Mouse (Mus musculus) kidney, adult 2 months (tissue): ENCODE measurements at regions not wholly inside any gene's neighbourhood (a gene's known extent, or its start where the extent isn't known, plus 50 kb on each side); places are given as distances from the start of the nearest gene placed in this dataset.

Source experiments
- DNase-seq: peaks from one replicate; pipeline ENCODE4 v3.0.0; 2021
- H3K27ac ChIP-seq: fragments of 200-500 bp; 2 replicates; pipeline ENCODE4 v1.5.1; 2012; ENCODE audit warnings: low read depth, low read length, control low read depth, inconsistent platforms; ENCODE audit not compliant: insufficient read depth
- H3K27me3 ChIP-seq: fragments of 200-500 bp; replicated peaks from 2 replicates; pipeline ENCODE4 v1.6.1; 2012; ENCODE audit warnings: mild to moderate bottlenecking, moderate library complexity, low read length, inconsistent platforms; ENCODE audit not compliant: control insufficient read depth, insufficient read depth
- H3K36me3 ChIP-seq: fragments of 200-500 bp; 2 replicates; pipeline ENCODE4 v1.6.1; 2012; ENCODE audit warnings: mild to moderate bottlenecking, moderate library complexity, low read length, inconsistent platforms; ENCODE audit not compliant: control insufficient read depth, insufficient read depth
- H3K4me1 ChIP-seq: fragments of 200-500 bp; 2 replicates; pipeline ENCODE4 v1.6.1; 2011; ENCODE audit warnings: low read length; ENCODE audit not compliant: control insufficient read depth, insufficient read depth
- H3K4me3 ChIP-seq: fragments of 200-500 bp; 2 replicates; pipeline ENCODE4 v1.5.1; 2011; ENCODE audit warnings: mild to moderate bottlenecking, low read depth, low read length, control low read depth; ENCODE audit not compliant: insufficient read depth
- CTCF ChIP-seq: fragments of 200-500 bp; conservative IDR thresholded peaks from 2 replicates; pipeline ENCODE4 v1.5.1; 2011; ENCODE audit warnings: low read depth, mild to moderate bottlenecking, control low read depth, low read length, moderate library complexity, mixed read lengths; ENCODE audit not compliant: insufficient read depth, insufficient read length
- POLR2A ChIP-seq: fragments of 200-500 bp; IDR thresholded peaks from one replicate; pipeline ENCODE4 v1.6.1; 2011; ENCODE audit warnings: low read depth, low read length, control low read depth
- WGBS: fragments of 180-500 bp; shearing (Covaris S2); methylation state at CpG from one replicate; pipeline ENCODE4 v1.1.7; 2018; 5-methylcytosine and 5-hydroxymethylcytosine counted together

- 78% methylated on average over 13 of the region's 13 CpGs for WGBS
- no peaks in the 10 kb centered on the region; the same call in 1 of the 2 replicates for H3K27me3 ChIP-seq
- DNase-seq: no peak
Measured at GRCm38 (mm10) chr11:56290651-56291578, 250.1 kb upstream of the Nmur2 start.

DNA sequence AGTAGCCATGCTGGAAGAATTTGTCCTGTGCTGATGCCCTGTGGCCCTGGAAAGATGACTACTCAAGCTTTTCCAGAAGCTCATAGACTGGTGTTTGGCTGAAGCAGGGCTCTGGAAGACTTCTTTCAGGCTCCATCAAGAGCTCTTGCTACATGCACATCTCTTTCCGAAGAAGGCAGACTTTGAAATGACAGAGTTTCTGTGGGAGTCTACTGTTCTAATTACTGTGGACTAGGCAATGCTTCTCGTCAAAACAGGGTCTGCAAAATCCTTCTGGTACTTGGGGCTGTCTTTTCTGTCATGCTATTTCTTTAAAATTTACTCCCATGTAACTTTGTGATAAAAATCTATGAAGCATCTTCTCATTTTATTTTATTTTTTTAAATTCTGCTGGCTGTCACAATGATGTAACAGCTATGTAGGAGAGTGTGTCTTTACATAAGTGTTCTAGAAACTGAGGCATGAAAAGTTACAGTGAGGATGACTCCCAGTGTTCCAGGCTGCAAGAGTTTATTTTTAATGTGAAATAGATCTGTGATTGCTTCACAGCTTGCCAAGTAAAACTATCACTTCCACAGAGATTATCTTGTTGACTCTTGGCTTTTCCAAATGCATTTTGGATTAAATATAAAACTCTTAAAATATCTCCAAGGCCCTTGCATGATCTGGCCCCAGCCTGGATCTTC is 244.9 kb upstream of the Nmur2 start:
- Histone ChIP-seq H3K27ac (no peak overlapping the region), H3K36me3 (no peaks in the 10 kb centered on the region), H3K27me3 (no peaks in the 10 kb centered on the region), H3K4me1 (no peaks in the 10 kb centered on the region), H3K4me3 (no peak overlapping the region)
- DNase-seq: no peak
- 53% methylated on average over 2 of the region's 2 CpGs for WGBS
- TF ChIP-seq CTCF: no peak

More at GRCm38 (mm10) chr11:56290651-56291578, 250.1 kb upstream of the Nmur2 start:
- no peak overlapping the region for H3K27ac ChIP-seq
- no peak overlapping the region for H3K4me3 ChIP-seq
- TF ChIP-seq POLR2A: no peak
- TF ChIP-seq CTCF: no peak
- H3K4me1 ChIP-seq: no peaks in the 10 kb centered on the region
- no peaks in the 10 kb centered on the region for H3K36me3 ChIP-seq

GRCm38 (mm10) chr11:56281201-56281600 is 240.4 kb upstream of the Nmur2 start:
- Histone ChIP-seq H3K27ac (no peak overlapping the region), H3K36me3 (no peaks in the 10 kb centered on the region), H3K27me3 (no peaks in the 10 kb centered on the region), H3K4me1 (no peaks in the 10 kb centered on the region), H3K4me3 (no peak overlapping the region)
- no peak for TF ChIP-seq POLR2A
- TF ChIP-seq CTCF: no peak
- no peak for DNase-seq
- WGBS: 61% methylated on average over 4 of the region's 4 CpGs

DNA sequence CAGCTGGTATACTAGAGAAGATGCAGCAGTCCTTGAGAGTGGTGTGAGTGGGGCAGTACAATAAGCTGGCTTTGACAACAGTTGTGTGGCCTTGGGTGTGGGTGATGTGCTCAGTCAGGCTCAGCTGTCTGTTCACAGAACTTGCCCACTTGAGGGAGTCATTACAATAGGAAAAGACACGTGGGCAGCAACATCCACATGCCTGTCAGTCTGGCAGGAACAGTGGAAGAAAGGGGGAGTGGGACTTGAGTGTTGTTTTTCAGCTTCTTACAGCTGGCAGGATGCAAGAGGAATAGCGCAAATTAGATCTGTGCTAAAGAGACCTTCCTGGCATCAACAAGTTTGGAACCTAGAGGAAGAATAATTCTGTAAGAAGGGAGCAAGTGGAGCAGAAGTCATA is 239.4 kb upstream of the Nmur2 start:
- H3K27me3 ChIP-seq: no peaks in the 10 kb centered on the region
- H3K4me3 ChIP-seq: no peak overlapping the region
- DNase-seq: no peak
- WGBS: 49% methylated on average over 2 of the region's 2 CpGs
- H3K27ac ChIP-seq: no peak overlapping the region
- no peak for TF ChIP-seq POLR2A
- no peak for TF ChIP-seq CTCF
- H3K36me3 ChIP-seq: no peaks in the 10 kb centered on the region
- no peaks in the 10 kb centered on the region for H3K4me1 ChIP-seq

DNA sequence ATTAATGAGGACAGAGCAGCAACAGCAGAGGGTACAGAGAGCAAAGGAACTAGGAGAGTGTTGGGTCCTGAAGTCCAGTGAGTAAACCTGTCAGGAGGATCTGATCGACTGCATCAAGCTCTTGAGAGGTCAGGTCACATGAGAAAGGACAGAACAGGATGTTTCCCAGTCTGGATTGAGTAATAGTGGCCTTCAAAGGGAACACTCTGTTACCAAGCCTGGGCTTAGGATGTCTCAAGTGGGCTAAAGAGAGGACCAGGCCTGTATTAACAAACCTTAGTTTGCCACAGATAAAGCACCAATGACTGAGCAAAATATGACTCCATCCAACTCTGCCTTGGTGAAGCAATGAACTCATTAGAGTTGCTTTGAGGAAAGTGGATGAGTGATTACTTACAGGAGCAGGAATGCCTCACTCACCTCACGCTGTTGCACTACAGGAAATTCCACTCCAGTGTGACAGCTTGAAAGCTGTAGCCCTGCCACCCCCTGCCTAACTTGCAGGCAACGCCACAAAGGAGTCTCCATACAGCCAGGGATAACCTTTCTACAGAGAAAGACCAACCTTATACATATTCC is 229.2 kb upstream of the Nmur2 start:
- H3K27me3 ChIP-seq: no peaks in the 10 kb centered on the region
- no peak for TF ChIP-seq POLR2A
- H3K27ac ChIP-seq: no peak overlapping the region
- 39% methylated on average over 3 of the region's 3 CpGs for WGBS
- no peaks in the 10 kb centered on the region for H3K4me1 ChIP-seq
- no peaks in the 10 kb centered on the region for H3K36me3 ChIP-seq
- no peak overlapping the region for H3K4me3 ChIP-seq
- no peak for DNase-seq

DNA sequence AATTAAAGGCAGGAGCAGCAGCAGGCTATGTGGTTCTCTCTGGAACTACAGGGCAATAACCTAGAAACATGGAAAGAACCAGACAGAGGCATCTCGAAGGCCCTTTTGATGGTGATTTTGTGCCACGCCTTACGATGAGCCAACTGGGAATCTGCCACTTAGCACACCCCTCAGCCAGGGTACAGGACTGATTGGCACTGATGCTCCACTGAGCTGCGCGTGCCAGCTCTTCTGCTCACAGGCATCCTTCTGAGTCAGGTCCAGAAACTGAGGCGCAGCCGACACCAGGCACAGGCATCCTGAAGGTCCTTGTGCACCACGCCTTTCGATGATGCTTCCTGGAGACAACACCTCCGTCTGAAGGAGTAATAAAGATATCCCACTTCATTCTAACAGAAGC is 221.9 kb upstream of the Nmur2 start:
- WGBS: 92% methylated on average over 10 of the region's 10 CpGs
- no peaks in the 10 kb centered on the region for H3K4me1 ChIP-seq
- no peaks in the 10 kb centered on the region for H3K27me3 ChIP-seq
- H3K36me3 ChIP-seq: no peaks in the 10 kb centered on the region
- DNase-seq: no peak
- H3K27ac ChIP-seq: no peak overlapping the region
- H3K4me3 ChIP-seq: no peak overlapping the region
- TF ChIP-seq POLR2A (no peak), CTCF (no peak)

- no peaks in the 10 kb centered on the region for H3K27me3 ChIP-seq
- no peak overlapping the region for H3K4me3 ChIP-seq
- H3K27ac ChIP-seq: no peak overlapping the region
- 78% methylated on average over 2 of the region's 2 CpGs for WGBS
- DNase-seq: no peak
- no peak for TF ChIP-seq CTCF
- no peak for TF ChIP-seq POLR2A
- H3K4me1 ChIP-seq: no peaks in the 10 kb centered on the region
- no peaks in the 10 kb centered on the region for H3K36me3 ChIP-seq
Measured at GRCm38 (mm10) chr11:56256356-56256755, 215.5 kb upstream of the Nmur2 start.
